Mouse (Mus musculus): ENCODE data around the gene Tnrc6b.
"Not testable (repeated sequence)": the region's sequence is repeated elsewhere in the genome, so short reads cannot be mapped to it uniquely, and the experiment has no call there.

Gene Tnrc6b

DNA sequence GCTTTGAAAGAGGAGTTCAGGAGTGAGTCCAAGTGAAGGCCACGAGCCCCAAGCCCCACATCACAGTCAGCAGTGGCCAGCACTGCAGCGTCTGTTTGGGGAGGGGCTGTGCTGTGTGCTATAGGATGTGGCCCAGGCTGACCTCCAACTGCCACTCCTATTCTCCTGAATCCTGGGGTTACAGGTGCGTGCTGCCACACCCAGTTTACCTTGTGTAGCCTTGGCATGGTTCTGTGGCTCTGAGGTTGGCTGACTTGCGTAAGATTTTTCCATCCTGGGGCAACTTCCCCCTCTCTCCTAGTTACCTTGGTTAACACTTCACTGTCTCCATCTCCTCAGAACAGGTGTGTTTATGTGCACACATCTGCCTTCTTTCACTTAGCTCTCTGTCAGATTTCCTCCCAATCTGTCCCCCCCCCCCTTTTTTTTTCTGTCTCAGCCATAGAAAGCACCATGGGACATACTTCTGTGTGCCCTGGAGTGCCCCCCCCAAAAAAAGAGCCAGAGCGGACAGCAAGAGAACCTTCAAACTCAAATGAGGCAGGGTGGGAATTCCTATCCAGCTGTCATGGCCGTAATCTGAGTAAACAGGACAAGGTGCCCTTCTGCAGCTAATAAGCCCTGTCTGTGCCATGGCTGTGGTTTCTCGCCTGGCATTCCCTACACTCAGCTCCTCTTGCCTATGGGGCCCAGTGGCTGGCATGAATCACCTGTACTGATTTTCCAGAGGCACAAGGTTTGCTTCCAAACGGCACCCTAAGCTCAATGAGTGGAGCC is 9.4 kb upstream of the Tnrc6b start:
- peak in 1 of 2 experiments; percentile 25 for DNase-seq (ENCODE audit: low spot score in 2 of 2)

DNA sequence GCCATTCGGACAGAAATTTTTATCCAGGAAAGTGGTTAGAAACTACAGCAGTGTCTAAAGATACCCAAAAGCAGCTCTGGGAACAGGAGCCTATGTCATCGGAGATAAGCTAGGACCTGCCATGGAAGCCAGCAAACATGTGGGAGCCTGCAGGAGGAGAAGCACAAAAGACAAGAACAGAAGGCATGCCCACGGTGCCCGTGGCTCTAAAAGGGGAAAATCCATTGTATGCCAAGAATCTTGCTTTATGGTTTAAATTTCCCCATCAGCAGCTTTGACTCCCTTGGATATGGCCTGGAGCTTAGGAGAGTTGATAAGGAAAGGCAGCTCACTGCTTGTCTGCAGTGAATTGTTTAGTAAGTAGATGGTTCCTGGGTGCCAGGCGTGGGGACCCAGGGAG is 8.2 kb upstream of the Tnrc6b start:
- no peak for DNase-seq (ENCODE audit: low spot score in 2 of 2)

DNA sequence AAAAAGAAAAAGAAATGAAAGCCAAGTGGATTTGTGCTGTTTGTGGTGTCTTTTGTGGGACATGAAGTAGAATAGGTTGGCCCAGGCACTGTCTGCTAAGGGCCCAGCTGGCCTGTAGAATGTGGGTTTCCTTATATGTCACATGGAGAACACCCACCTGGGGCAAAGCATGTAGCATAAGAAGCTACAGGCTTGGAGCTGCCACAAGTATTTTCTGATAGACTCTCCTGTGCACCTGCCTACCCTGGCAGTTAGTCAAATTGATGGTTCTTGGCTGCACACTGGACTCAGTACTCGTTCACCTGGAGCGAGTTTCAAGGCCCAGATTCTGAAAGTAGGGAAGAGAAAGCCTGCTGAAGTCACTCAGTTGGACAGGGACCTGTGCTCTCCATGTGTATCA is 7.6 kb upstream of the Tnrc6b start:
- peak; percentile 21 to 36 for DNase-seq (ENCODE audit: low spot score in 2 of 2)

DNA sequence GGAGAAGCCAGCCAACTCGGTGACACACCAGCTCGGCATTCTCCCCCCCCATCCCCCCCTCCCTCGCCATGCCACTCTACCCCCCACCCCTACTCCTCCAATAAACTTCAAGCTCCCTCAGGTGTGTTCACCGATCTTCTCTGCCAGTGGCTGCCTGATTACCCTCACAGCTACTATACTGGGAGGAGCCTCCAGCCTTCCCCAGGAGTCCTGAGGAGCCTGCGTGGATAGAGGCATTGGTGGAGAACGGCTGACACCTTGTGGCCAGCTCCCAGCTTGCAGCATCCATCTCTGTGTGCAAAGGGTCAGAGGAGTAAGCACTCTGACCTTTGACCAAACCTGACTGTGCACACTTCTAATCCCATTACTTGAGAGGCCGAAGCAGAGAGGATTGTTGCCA is 6.8 kb upstream of the Tnrc6b start:
- peak; percentile 88 to 90 for DNase-seq (ENCODE audit: low spot score in 2 of 2)

DNA sequence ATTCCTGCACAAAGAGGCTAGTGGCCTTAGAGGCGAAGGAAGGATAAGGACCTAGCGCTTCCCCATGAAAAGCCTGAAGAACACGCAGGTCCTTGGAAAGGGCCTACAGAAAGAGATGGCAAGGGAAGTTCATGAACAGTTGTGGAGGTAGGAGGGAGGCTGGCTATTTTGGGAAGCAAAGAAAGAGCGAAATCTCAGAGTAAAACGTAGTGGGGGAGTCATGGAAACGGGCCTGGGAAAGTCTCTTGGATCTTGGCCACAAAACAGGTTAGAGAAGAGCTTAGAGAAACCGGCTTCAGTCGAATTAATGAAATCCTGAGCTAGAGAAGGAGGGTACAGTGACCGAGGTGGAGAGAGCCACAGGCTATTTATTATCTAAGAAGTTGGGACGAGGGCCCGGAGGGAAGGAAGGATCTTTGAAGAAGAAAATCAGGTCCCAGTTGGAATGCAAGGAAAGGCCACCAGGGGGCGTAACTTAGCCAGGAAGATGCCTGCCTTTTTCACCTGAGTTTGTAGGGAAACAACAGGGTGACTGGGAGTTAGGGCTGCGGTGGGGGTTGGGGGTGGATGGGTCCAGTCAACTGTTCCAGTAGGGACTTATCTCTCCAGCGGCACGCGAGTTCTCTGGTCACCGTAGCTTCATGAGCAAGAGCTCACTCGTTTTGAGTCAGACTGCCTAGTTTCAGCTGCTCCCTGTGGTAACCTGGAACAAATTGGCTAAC is 5.1 kb upstream of the Tnrc6b start:
- peak; percentile 83 to 88 for DNase-seq (ENCODE audit: low spot score in 2 of 2)

DNA sequence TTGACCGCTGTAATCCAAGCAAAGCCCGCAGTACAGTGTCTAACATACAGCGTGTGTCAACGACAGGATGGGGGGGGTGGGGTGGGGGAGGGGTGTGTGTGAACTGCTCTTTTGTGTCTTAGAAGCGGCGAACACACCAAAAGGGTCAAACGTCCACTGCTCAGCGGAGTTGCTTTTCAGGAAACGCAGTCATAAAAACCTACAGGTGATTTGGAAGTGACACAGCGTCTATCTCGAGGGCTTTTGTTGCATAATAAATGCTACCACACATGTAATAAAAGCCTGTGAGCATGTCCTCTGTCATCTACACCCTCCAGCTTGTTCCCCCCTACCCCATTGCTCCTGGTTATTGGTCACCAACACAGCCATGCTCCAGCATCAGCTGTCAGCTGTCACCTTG is 4.5 kb upstream of the Tnrc6b start:
- DNase-seq (ENCODE audit: low spot score in 2 of 2) = peak in 1 of 2 experiments; percentile 36

DNA sequence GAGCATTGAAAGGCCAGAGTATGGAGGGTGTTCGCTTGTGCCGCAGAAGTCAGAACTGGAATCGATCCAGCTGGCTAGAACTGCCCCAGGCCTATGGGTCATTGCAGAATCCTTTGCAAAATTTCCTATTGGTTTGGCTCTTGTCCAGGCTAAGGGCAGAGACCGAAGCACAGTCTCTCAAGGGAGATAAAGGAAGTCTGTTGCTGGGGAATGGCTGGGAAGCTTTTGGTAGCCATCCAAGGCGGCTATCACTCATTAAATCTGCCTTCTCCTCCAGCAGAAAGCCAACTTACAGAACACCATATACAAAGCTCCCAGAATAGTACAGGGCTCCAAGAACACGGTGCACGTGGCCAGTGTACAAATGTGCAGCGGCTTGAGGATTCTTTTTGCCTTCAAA is 4.0 kb upstream of the Tnrc6b start:
- peak; percentile 73 to 77 for DNase-seq (ENCODE audit: low spot score in 2 of 2)

DNA sequence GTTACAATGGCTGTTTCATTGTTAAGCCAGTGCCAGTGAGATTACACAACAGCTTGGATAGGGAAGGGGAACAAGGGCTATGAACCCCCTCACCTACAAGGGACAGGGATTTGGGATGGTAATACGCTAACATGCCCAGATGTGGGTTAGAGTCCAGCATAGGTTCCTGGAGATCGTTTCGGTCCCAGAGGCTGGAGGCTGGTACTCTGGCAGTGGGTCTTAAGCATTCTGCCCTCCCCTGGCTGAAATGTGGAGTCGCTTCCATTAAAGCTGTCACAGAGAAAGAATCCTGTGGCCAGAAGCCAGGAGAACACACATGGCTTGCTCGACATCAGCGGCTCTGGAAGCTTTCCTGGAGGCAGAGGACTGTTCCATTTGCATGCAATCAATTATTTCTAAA is 1.5 kb upstream of the Tnrc6b start:
- peak; percentile 63 to 75 for DNase-seq (ENCODE audit: low spot score in 2 of 2)

DNA sequence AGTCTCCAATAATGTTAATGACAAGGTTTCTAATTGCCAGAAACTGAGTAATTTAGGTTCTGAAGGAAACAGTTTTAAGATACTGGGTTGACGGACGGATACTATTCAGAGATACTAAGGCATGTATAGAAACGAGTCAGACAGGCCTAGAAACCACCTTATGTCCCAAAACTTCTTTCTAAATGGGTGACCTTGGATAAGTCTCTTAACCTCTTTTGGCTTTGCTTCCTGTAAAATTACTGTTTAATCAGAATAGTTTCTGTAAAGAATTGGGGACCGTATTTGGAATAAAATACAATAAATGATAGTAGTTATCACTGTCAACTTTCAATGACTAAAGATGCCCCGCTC is 881 bp upstream of the Tnrc6b start:
- no peak for DNase-seq (ENCODE audit: low spot score in 2 of 2)

DNA sequence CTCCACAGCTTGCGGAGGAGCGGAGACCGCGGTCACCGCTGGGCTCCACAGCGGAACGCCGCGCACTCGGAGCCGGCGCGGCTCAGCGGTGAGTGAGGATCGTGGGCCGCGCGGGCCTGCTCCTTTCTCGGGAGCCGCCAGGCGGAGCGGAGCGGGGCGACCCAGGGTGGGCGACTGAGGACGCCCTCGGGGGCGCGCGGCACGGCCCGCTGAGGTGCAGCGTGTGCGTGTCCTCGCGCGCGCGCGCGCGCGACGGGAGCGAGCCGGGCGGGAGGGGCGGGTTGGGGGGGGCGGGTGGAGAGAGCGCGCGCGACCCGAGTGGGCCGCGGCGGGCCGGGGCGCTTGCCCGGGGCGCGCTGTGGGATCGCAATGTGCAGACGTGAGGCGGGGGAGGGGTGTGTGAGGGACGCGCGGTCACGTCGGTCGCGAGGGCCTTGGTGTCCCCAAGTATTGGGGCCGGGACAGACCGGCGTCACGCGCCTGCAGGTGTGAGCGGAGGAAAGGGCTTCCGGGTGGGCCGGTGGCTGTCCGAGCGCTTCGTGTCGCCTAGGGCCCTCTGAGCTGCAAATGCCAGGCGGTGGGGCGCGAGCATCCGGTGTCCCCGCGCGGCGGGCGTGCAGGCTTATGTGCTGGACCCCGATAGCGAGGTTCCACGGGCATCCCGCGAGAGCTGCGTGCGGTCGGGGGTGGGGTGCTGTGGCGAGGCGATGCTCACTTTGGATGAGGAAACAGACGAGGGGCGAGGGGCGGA is 463 bp downstream of the Tnrc6b start:
- peak; percentile 85 to 90 for DNase-seq (ENCODE audit: low spot score in 2 of 2)

DNA sequence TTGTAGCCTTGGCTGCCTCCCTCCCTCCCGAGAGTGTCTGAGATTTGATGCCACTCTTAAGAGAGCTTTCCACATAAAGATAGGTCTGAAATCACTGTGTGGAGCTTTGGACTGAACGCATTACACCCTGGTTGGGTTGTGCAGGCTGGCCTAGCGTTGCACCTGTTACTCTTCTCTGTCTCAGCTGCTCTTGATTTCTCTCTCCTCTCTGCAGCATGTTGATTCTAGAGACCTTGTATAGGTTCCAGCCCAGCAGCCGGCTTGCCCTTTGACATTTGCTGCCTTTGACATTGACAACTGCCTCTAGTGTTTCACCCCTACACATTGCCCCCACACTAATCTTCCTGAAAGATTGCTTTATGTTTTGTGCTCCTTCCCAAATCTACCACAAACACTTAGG is 3.2 kb downstream of the Tnrc6b start:
- no peak for DNase-seq (ENCODE audit: low spot score in 2 of 2)

DNA sequence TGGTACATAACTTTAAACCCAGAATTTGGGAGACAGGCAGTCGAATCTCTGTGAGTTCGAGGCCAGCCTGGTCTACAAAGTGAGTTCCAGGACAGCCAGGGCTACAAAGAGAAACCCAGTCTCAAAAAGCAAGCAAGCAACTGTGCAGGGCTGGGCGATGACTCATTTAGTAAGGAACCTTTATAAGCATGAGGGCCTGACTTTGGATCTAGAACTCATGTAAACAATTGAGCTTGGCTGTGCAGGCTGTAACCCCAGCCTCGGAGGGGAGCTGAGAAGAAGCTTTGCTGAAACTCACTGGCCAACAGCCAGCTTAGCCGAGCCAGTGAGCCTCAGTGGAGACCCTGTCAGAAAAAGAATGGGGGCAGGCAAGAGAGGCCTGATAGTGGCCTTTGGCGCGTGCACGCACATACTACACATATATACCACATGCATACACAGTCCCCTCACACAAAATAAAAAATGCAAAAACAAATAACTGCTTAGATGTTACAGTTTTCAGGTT is 5.6 kb downstream of the Tnrc6b start:
- DNase-seq (ENCODE audit: low spot score in 2 of 2) = no peak

DNA sequence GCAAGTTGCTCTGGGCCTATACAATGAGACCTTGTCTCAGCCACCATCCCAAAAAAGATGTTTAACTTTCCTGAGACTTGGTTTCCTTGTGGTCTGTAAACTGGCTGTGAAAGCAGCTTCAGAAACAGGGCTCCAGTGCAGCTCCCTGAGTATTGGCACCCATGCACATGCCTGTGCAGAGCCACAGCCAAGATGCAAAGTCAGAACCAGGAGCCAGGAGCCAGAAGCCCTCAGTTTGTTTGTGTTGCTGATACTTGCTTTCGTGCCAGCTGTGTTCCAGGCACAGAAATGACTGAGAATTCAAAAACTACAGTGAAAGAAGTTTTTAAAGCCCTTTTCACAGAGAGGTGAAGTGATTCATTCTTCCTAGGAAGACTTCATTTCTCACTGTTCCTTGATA is 6.3 kb downstream of the Tnrc6b start:
- DNase-seq (ENCODE audit: low spot score in 2 of 2) = peak in 1 of 2 experiments; percentile 51

DNA sequence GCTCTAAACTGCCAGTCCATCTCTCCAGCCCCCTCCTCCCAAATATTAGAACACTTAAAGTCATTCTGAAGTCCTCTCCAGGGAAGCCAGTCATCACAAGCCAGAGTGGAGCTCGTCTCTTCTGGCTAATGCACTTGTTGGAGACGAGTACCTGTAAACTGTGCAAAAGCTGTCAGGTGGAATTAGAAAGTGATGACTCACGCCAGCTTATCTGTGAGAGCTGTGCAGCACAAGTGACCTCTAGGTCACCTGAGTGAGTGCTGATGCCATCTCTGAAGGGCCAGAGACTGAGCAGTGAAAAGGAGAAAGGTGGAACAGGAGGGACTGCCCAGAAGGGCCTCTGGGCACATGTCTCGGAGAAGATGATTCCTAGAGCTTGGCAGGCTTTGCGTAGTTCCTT is 9.1 kb downstream of the Tnrc6b start:
- DNase-seq (ENCODE audit: low spot score in 2 of 2) = no peak

DNA sequence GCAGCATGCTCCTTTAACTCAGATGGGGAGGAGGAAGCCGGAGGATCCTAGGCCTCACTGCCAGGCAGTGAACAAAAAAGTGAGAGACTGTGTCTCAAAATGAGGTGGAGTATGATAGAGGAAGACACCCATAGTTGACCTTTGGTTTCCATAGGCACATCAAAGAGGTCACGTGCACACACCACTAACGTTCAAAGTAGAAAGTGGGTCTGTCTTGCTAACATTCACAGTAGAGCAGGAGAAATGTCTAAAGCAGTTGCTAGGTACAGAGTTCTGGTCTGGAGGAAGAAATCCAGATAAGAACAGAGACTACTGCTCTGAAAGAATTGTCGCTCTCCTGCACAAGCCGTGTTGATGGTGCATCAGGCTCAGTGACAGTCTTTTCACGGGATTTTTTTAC is 10.7 kb downstream of the Tnrc6b start:
- DNase-seq (ENCODE audit: low spot score in 2 of 2) = no peak

DNA sequence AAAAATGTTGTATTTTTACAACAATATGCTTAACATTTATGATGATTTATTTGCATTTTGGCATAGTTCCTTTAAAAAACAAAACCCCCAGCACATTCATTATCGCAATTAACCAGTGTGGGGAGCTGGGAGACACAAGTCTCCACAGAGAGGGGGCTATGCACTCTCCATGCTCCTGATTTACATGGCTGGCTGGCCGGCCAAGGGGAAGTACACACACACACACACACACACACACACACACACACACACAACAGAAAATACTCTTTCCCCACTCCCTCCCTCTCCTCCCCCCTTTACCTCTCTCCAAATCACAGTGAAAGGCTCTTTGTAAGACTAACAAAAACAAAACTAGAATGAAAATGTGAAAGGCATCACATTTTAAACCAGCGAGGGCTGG is 11.3 kb downstream of the Tnrc6b start:
- no peak for DNase-seq (ENCODE audit: low spot score in 2 of 2)

DNA sequence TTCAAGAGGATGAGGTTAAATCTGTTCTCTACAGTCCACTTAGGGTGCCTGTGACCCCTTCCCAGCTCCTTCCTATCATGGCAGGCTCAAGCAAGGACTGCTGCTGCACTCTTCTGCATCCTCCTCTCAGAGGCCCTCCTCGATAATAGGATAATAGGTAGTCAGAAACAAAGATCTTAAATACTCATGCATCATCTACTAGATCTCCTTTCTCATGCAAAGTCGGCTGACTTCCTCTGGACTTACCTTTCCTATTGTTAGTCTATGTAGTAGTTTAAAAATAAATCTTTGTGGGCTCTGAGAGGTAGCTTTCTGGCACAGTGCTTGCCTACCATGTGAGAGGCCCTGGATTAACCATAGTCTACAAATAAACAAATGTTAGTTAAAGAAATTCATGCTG is 18.4 kb downstream of the Tnrc6b start:
- no peak for DNase-seq (ENCODE audit: low spot score in 2 of 2)

DNA sequence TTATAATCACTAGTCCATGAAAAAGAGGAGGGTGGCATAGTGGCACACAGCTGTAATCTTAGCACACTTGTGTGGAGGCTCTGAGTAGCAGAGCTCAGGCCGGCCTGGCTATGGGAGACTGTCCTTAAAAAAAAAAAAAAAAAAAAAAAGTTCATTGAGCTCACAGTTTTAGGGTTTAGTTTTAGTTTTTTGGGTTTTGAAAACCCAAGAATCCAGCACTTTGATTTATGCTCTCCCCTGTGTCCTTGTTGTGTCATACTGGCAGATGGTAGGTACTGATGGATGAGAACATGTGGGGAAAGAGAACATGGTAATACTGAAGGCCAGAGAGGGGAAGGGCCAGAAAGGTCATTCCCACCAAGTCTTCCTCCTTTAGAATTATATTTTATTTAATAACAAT is 19.9 kb downstream of the Tnrc6b start:
- no peak for DNase-seq (ENCODE audit: low spot score in 2 of 2)

DNA sequence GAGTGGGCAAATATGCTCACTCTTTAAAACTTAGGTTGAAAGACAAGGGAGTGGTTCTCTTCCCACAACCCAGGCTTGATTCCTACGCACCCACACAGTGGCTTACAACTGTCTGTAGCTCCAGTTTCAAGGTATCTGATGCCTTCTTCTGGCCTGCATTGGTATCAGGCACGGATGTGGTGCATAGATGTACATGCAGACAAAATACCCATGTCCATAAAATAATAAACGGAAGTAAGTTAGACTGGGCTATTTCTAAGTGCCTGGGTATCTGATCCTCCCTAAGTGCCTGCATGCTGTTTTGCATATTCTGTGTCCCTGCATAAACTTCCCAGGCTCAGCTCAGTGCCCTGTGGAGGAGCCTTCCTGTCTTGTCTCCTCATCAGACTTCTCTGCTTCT is 20.4 kb downstream of the Tnrc6b start:
- no peak for DNase-seq (ENCODE audit: low spot score in 2 of 2)

DNA sequence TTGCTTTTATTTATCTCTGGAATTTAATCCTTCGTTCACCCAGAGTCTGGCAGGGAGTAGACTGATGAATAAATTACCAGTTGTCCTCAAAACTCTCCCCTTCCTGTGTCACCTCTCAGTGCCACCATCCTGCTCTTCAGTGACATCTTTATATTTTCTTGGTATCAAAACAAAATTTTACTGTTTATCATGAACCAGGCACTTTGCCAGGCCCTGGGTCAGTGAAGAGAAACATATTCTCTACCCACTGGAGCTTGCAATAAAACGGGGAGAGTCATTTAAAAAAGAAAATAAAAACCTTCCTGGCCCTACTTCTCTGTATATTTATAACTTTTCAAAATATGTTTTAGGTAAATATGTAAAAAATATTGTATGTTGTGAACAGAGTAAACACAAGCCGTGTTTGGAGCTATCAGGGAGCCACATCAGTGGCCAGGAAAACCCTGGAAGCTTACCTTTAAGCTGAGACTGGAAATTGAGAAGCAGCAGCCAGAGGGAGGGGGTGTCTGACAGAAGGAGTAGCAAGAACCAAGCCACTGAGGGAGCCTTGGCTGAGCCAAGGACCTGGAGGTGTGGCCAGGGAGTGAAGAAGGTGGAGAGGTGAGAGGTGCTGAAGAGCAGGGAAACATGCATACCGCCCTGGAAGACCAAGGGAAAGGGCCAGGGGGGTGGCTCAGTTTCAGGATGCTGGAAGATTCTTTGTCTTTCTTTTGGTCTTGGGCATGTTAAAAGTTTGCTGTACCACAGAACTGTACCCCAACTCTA is 21.3 kb downstream of the Tnrc6b start:
- no peak for DNase-seq (ENCODE audit: low spot score in 2 of 2)

DNA sequence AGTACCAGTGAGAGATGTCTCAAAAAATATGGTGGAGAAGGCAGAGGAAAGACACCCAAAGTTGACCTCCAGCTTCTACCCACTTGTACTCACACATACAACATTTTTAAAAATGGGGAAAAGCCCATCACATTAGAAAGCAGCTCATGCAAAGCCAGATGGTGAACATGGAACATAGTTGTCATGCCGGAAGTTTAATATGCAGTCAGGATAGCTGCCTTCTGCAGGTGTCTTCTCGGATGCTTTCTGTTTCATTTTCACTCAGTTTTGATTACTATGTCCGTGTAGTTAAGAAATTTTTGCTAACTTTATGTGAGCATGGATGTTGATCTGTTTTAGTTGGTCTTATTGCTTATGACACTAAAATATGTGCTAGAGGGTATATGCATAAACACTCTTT is 24.2 kb downstream of the Tnrc6b start:
- DNase-seq (ENCODE audit: low spot score in 2 of 2) = no peak

DNA sequence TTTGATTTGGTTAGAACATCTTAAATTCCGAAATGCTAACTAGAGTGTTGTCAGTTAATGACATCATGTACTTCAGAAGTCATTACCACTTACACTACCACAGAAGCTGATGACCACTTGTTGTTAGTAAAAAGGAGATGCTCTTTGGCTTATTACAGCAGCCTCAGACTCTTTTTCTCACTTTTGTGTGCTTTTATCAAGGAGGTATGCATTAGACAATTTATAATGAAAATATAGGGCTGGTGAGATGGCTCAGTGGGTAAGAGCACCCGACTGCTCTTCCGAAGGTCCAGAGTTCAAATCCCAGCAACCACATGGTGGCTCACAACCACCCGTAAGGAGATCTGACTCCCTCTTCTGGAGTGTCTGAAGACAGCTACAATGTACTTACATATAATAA is 24.6 kb downstream of the Tnrc6b start:
- DNase-seq (ENCODE audit: low spot score in 2 of 2) = not testable (repeated sequence)

All from right cerebral cortex, postnatal 10 days (tissue).